Mouse (Mus musculus): Measurements from ENCODE around the gene Ltb4r2. TPM values are rescaled to one million over a fixed set of nuclear protein-coding genes. Genes with fewer than 3 reads are reported as not detected.

Gene Ltb4r2
- polyA plus RNA-seq, 1 experiment from 2014 or later = 0.36 TPM

DNA sequence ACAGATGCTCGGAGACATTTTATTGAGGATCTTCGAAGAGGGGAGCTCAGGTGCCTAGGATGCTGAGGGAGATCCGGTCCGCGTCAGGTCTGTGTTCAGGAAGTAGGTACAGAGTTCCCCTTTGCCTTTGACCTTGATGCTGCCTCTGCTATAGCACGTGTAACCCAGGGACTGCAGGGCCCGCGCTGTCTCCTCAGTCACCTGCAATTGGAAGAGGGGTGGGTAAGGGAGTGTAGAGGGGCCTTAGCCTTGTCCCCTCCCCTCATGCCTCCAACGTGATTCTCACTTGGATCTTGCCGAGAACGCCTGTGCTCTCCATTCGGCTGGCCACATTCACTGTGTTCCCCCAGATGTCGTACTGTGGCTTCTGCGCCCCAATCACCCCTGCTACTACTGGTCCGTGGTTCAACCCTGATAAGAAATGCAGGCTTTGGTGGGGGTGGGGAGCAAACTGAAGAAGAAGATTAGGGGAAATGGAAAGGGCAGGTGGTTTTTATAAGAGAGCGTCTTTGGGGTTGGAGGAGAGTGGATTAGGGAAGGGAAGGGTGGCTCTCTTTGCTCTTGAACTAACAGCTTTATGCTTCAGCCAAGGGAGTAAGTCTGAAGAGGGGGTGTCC, 8.0 kb downstream of the Ltb4r2 start:
- Histone ChIP-seq H3K9ac (no peak overlapping the region), H3K27me3 (ENCODE audit: control insufficient read depth, insufficient read depth, low read length) (peaks cover 48% of the 10 kb centered on the region), H3K9me3 (ENCODE audit: control insufficient read depth, low read length) (no peaks in the 10 kb centered on the region), H3K4me3 (replicated peaks; ENCODE audit: low read length) (no peak overlapping the region), H3K36me3 (replicated peaks; ENCODE audit: control insufficient read depth, insufficient read depth) (no peaks in the 10 kb centered on the region), H3K27ac (no peak overlapping the region), H3K4me2 (replicated peaks) (no peak overlapping the region), H3K4me1 (replicated peaks; ENCODE audit: control insufficient read depth, insufficient read depth, low read length) (0 out of 2 replicates have a peak, but pooled peaks cover 5% of the 10 kb centered on the region)
- 74% methylated on average over 16 of the region's 16 CpGs for WGBS
- DNase-seq (ENCODE audit: low spot score) (no peak), ATAC-seq (ENCODE audit: low FRiP score) (no peak)

DNA sequence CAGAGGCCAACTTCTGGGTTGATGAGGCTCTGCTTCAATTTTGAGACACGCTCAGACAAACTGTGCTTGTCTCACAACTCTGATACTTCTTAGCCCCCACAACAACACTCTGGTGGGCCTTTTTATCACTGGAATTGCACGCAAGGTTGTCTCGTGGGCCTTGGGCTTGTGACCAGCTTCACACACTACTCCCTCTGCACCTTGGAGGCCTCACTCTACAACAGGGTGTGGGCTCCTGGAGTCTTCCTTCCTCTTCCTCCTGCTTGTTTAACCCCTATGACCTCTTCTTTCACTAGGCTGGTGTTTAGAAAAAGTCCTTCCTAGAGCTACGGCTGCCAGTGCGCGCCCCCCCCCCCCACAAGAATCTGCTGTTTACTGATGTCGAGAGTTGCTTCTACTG, 15.5 kb downstream of the Ltb4r2 start:
- no peak for DNase-seq (ENCODE audit: low spot score)
- Histone ChIP-seq H3K36me3 (replicated peaks; ENCODE audit: control insufficient read depth, insufficient read depth) (no peaks in the 10 kb centered on the region), H3K4me2 (replicated peaks) (no peak overlapping the region), H3K4me1 (replicated peaks; ENCODE audit: control insufficient read depth, insufficient read depth, low read length) (no peaks in the 10 kb centered on the region), H3K27me3 (ENCODE audit: control insufficient read depth, insufficient read depth, low read length) (peaks cover 4% of the 10 kb centered on the region; the same call in 1 of the 2 replicates), H3K9me3 (ENCODE audit: control insufficient read depth, low read length) (no peaks in the 10 kb centered on the region), H3K27ac (no peak overlapping the region), H3K4me3 (replicated peaks; ENCODE audit: low read length) (no peak overlapping the region), H3K9ac (no peak overlapping the region)
- 71% methylated on average over 7 of the region's 7 CpGs for WGBS
- no peak for ATAC-seq (ENCODE audit: low FRiP score)

DNA sequence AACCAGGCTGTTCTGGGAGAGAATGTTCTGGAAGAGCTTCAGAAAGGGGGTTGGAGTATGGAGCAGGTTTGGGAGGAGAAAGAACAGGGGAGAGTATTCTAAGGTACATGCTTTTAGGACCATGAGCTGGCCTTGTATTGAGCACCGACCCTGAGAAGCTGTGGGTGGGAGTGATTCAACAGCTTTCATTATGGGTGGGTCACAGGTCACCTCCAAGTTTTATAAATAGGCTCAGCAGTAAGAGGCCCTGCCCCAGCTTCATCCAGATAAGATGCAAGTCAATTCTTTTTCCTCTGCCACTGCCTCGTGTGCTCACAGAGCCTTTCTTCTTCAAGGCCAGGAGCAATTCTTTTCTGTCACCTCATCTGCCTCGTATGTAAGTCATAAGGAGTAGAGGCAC, 15.9 kb downstream of the Ltb4r2 start:
- no peak overlapping the region for H3K4me3 ChIP-seq (replicated peaks; ENCODE audit: low read length)
- H3K27ac ChIP-seq = no peak overlapping the region
- WGBS = 49% methylated on average over 3 of the region's 3 CpGs
- DNase-seq (ENCODE audit: low spot score) = no peak
- no peak for ATAC-seq (ENCODE audit: low FRiP score)
- no peak overlapping the region for H3K4me2 ChIP-seq (replicated peaks)
- H3K36me3 ChIP-seq (replicated peaks; ENCODE audit: control insufficient read depth, insufficient read depth) = no peaks in the 10 kb centered on the region
- H3K4me1 ChIP-seq (replicated peaks; ENCODE audit: control insufficient read depth, insufficient read depth, low read length) = no peaks in the 10 kb centered on the region
- no peak overlapping the region for H3K9ac ChIP-seq
- no peaks in the 10 kb centered on the region for H3K9me3 ChIP-seq (ENCODE audit: control insufficient read depth, low read length)
- H3K27me3 ChIP-seq (ENCODE audit: control insufficient read depth, insufficient read depth, low read length) = peaks cover 9% of the 10 kb centered on the region

DNA sequence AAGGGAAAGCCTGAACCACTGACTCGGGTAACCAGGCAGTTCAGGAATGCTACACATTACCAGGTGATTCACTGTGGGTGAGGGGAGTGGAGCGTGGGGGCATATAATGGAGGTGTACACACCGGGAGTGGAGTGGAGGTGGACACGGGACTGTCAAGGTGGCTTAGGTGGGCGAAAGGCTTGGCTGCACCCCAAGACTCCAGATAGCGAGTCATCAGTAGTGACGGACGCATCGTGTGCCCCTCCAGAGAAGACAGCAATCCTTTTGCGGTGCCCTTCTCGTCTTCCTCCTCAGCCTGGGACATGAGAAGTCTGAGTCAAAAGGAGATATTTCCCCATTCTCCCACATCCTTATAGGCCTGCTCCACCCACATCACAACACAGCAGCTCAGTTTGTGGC, 16.6 kb downstream of the Ltb4r2 start:
- Histone ChIP-seq H3K4me1 (replicated peaks; ENCODE audit: control insufficient read depth, insufficient read depth, low read length) (no peaks in the 10 kb centered on the region), H3K9me3 (ENCODE audit: control insufficient read depth, low read length) (no peaks in the 10 kb centered on the region), H3K4me3 (replicated peaks; ENCODE audit: low read length) (no peak overlapping the region), H3K9ac (no peak overlapping the region), H3K27ac (no peak overlapping the region), H3K4me2 (replicated peaks) (no peak overlapping the region), H3K36me3 (replicated peaks; ENCODE audit: control insufficient read depth, insufficient read depth) (no peaks in the 10 kb centered on the region), H3K27me3 (ENCODE audit: control insufficient read depth, insufficient read depth, low read length) (peaks cover 15% of the 10 kb centered on the region)
- ATAC-seq (ENCODE audit: low FRiP score) (no peak), DNase-seq (ENCODE audit: low spot score) (no peak)
- WGBS = 91% methylated on average over 11 of the region's 11 CpGs

DNA sequence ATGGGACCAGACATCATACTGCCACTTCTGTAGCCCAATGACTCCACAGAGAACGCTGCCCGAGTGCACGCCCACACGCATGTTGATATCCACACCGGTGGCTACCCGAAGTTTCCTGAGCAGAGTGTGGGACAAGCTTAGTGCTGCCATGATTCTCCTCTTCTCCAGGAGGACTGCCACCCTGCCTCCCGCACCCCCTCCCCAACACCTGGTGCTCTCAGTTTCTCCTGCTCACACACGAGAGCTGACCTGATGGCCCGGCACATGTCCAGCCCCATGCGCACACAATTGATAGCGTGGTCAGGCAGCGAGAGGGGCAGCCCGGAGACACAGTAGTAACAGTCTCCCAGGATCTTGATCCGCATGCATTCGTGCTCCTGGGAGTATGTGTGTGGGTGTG, 17.5 kb downstream of the Ltb4r2 start:
- WGBS = 93% methylated on average over 15 of the region's 15 CpGs
- no peaks in the 10 kb centered on the region for H3K36me3 ChIP-seq (replicated peaks; ENCODE audit: control insufficient read depth, insufficient read depth)
- peaks cover 24% of the 10 kb centered on the region for H3K27me3 ChIP-seq (ENCODE audit: control insufficient read depth, insufficient read depth, low read length)
- ATAC-seq (ENCODE audit: low FRiP score) (no peak), DNase-seq (ENCODE audit: low spot score) (no peak)
- H3K4me3 ChIP-seq (replicated peaks; ENCODE audit: low read length) = no peak overlapping the region
- H3K9ac ChIP-seq = no peak overlapping the region
- peaks cover 4% of the 10 kb centered on the region; the same call in 1 of the 2 replicates for H3K4me1 ChIP-seq (replicated peaks; ENCODE audit: control insufficient read depth, insufficient read depth, low read length)
- no peak overlapping the region for H3K4me2 ChIP-seq (replicated peaks)
- no peak overlapping the region for H3K27ac ChIP-seq
- H3K9me3 ChIP-seq (ENCODE audit: control insufficient read depth, low read length) = no peaks in the 10 kb centered on the region

DNA sequence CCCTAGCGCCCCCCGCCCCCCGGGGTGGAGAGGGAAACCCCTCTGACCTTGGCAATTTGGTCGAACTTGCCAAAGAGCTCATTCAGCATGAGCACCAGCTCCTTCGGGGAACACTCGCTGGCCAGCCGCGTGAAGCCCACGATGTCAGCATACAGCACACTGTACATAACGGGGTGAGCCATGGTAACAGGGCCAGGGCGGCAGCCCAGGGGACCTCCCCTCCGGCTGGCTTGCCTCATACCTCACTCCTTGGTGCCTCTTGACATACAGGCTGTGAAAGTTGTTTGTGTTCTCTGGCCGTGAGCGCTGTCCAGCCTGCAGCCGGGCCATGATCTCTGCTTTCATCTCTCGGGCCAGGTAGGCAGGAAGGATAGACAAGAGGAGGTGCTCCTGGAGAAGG, 18.4 kb downstream of the Ltb4r2 start:
- no peak overlapping the region for H3K4me3 ChIP-seq (replicated peaks; ENCODE audit: low read length)
- no peaks in the 10 kb centered on the region for H3K36me3 ChIP-seq (replicated peaks; ENCODE audit: control insufficient read depth, insufficient read depth)
- no peak overlapping the region for H3K27ac ChIP-seq
- 68% methylated on average over 16 of the region's 16 CpGs for WGBS
- DNase-seq (ENCODE audit: low spot score) = no peak
- H3K4me1 ChIP-seq (replicated peaks; ENCODE audit: control insufficient read depth, insufficient read depth, low read length) = peaks cover 4% of the 10 kb centered on the region; the same call in 1 of the 2 replicates
- peaks cover 34% of the 10 kb centered on the region for H3K27me3 ChIP-seq (ENCODE audit: control insufficient read depth, insufficient read depth, low read length)
- no peak overlapping the region for H3K9ac ChIP-seq
- H3K4me2 ChIP-seq (replicated peaks) = no peak overlapping the region
- no peaks in the 10 kb centered on the region for H3K9me3 ChIP-seq (ENCODE audit: control insufficient read depth, low read length)
- no peak for ATAC-seq (ENCODE audit: low FRiP score)

DNA sequence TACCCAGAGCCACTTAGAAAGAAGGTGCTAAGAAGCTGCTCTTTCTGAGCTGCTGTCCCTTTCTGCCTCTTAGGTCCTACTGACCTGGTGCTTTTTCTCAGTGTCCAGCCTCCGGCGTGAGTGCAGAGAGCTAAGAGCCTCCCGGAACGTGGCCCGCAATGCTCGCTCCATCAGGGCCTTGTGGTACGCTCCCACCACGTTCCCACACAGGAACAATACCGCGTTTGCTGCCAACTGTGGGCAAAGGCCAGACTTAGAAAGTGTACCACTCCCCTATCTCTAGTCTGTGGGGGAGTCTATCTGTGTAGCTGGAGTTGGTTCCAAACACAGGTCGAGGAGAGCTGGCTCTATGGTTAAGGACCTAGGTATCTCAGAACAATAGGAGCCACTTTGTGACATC, 19.5 kb downstream of the Ltb4r2 start:
- H3K36me3 ChIP-seq (replicated peaks; ENCODE audit: control insufficient read depth, insufficient read depth) = no peaks in the 10 kb centered on the region
- 85% methylated on average over 11 of the region's 11 CpGs for WGBS
- H3K4me3 ChIP-seq (replicated peaks; ENCODE audit: low read length) = no peak overlapping the region
- DNase-seq (ENCODE audit: low spot score) = no peak
- no peak overlapping the region for H3K9ac ChIP-seq
- H3K4me2 ChIP-seq (replicated peaks) = 0 out of 2 replicates have a peak overlapping the region, but pooled peaks have one; percentile 36
- 0 out of 2 replicates have a peak, but pooled peaks have one; percentile 4 for ATAC-seq (ENCODE audit: low FRiP score)
- peaks cover 4% of the 10 kb centered on the region; the same call in 1 of the 2 replicates for H3K4me1 ChIP-seq (replicated peaks; ENCODE audit: control insufficient read depth, insufficient read depth, low read length)
- no peaks in the 10 kb centered on the region for H3K9me3 ChIP-seq (ENCODE audit: control insufficient read depth, low read length)
- no peak overlapping the region for H3K27ac ChIP-seq
- peaks cover 45% of the 10 kb centered on the region for H3K27me3 ChIP-seq (ENCODE audit: control insufficient read depth, insufficient read depth, low read length)

DNA sequence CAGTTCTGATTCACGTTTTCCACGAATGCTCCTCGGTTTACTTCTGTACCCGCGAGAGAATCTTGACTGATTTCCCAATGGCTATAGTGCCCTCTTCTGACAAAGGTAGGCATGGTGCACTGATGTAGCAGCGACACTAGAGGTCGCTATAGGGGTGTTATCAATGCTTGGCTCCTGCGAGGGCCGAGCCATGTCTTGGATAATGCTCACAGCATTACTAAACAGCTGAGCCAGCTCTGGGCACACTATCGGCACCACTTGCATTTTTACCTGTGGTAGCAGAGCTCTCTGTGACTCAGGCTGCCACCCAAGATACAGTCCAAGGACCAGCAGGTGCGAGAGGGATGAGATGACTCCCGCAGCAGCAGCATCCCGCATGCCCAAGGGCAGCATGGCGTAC, 20.1 kb downstream of the Ltb4r2 start:
- WGBS = 17% methylated on average over 14 of the region's 14 CpGs
- Histone ChIP-seq H3K27me3 (ENCODE audit: control insufficient read depth, insufficient read depth, low read length) (peaks cover 50% of the 10 kb centered on the region), H3K4me2 (replicated peaks) (peak overlapping the region; percentile 36), H3K27ac (no peak overlapping the region), H3K4me1 (replicated peaks; ENCODE audit: control insufficient read depth, insufficient read depth, low read length) (peaks cover 4% of the 10 kb centered on the region; the same call in 1 of the 2 replicates), H3K9me3 (ENCODE audit: control insufficient read depth, low read length) (no peaks in the 10 kb centered on the region), H3K4me3 (replicated peaks; ENCODE audit: low read length) (no peak overlapping the region; the same call in 1 of the 2 replicates), H3K9ac (no peak overlapping the region), H3K36me3 (replicated peaks; ENCODE audit: control insufficient read depth, insufficient read depth) (no peaks in the 10 kb centered on the region)
- peak; percentile 78; the same call in 1 of the 2 replicates for ATAC-seq (ENCODE audit: low FRiP score)
- DNase-seq (ENCODE audit: low spot score) = peak; percentile 88

DNA sequence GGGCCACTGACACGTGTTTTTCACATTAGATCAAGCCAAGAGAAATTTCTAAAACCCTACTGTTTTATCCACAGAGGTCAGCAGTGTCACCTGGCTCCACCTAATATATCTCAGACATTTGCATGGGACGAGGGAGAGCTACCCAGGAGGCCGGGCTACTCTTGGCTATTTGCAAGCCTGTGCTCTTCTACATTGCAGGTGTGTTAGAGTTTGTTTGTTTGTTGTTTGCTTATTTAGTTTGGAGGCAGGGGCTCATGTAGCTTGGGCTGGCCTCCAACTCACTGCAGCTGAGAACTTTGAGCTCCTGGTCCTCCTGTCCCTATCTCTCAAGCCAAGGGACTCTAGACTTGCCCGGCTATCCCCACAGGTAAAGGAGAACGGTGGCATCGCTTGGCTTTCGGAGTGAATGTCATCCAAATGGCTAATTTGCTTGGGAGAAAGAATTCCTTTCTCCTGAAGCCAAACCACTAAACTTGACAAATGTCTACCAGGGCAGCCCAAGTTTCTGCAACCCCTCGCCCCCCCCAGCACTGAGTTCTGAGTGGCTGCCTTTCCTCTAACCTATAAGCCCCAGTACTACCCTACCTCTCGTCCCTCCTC, 21.2 kb downstream of the Ltb4r2 start:
- Histone ChIP-seq H3K4me2 (replicated peaks) (peak overlapping the region; percentile 46; the same call in 1 of the 2 replicates), H3K9ac (no peak overlapping the region), H3K27me3 (ENCODE audit: control insufficient read depth, insufficient read depth, low read length) (peaks cover 62% of the 10 kb centered on the region), H3K36me3 (replicated peaks; ENCODE audit: control insufficient read depth, insufficient read depth) (no peaks in the 10 kb centered on the region), H3K4me1 (replicated peaks; ENCODE audit: control insufficient read depth, insufficient read depth, low read length) (peaks cover 4% of the 10 kb centered on the region; the same call in 1 of the 2 replicates), H3K9me3 (ENCODE audit: control insufficient read depth, low read length) (no peaks in the 10 kb centered on the region), H3K27ac (no peak overlapping the region), H3K4me3 (replicated peaks; ENCODE audit: low read length) (0 out of 2 replicates have a peak overlapping the region, but pooled peaks have one; percentile 24)
- ATAC-seq (ENCODE audit: low FRiP score) = no peak
- DNase-seq (ENCODE audit: low spot score) = no peak
- 56% methylated on average over 9 of the region's 9 CpGs for WGBS

Data from hindbrain, embryonic 14.5 days (tissue).